Mouse (Mus musculus): Measurements from ENCODE around the gene Cks1b.

GRCm38 (mm10) chr3:89430171-89431159 lies 12.3 kb upstream of the Cks1b start, which contains the start of gene Pygo2:
- TF ChIP-seq CTCF (IDR thresholded peaks at IDR 0.05; ENCODE audit: insufficient read depth, low read depth, low read length) (no peak), POLR2A (IDR thresholded peaks at IDR 0.05; ENCODE audit: insufficient read depth, low read depth, low read length) (peak; percentile 74; the same call in 1 of the 2 replicates)
